Mouse (Mus musculus) kidney, adult 11 months (tissue): Measurements from ENCODE around the gene Yrdc.

Experiments used
- DNase-seq: peaks from one replicate; pipeline ENCODE4 v3.0.0; 2022

Yrdc gene

GRCm38 (mm10) chr4:124850261-124850913 is at the start of gene Yrdc:
Gene Yrdc, plus strand, starts transcription at chr4:124850679.
- peak; percentile 93 for DNase-seq

GRCm38 (mm10) chr4:124801552-124802308 is 48.7 kb upstream of the Yrdc start, which contains the start of gene Mtf1:
Gene Mtf1, plus strand, starts transcription at chr4:124802104.
- DNase-seq: peak; percentile 78

- DNase-seq: peak; percentile 96
Measured at GRCm38 (mm10) chr4:124802309-124803260, 47.9 kb upstream of the Yrdc start.

- DNase-seq: no peak
Measured at GRCm38 (mm10) chr4:124803406-124803805, 47.1 kb upstream of the Yrdc start.

DNA sequence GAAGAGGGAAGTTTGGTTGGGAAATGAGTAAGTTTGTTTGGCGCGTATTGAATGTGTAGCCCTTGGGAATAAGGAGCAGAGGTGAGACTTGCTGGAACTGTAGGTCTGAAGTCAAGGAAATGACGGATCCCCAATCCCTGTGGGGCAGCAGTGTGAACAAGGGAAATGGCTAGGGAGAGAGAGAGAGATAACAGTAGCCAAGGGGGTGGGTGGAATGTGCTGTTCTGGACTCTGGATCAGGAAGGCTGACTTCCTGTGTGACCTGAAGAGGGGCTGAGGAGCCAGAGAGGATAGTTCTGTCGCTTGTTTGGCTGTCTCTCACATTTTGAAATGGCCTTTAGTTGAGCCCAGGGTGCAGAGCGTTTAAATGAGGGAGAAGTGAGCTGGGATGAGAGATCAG is 42.0 kb upstream of the Yrdc start:
- DNase-seq: no peak

DNA sequence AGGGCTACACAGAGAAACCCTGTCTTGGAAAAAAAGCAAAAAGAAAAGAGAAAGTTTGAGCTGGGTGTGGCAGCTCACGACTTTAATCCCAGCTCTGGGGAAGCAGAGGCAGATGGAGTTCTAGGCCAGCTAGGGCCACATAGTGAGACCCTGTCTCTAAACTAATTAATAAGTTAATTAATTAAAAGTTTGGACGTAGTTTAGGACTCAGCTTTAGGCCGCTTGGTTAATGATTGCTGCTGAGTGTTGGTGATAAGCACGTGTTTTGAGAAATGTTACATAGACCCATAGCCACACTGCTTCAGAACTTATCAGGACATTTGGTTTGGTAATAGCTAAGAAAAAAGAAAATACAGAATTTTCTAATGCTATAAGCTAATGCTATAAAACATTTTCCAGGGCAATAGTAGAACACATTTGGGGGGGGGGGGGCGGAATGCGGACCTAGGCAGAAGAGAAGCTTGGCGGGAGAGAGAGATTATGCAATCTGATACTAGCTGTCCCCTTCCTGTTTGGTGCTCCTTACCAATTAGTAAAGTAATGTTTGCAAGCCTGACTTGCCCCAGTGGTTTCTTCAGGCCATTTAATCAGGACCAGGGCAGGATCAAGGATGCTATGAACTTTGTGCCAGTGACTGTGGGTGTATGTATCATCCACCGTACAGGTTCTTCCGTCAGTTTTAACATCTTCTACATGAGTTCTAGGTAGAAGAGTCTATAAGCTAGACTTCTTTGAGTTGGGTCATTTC is 41.2 kb upstream of the Yrdc start:
- DNase-seq: peak; percentile 41

GRCm38 (mm10) chr4:124810056-124810455 is 40.4 kb upstream of the Yrdc start:
- DNase-seq: no peak

DNA sequence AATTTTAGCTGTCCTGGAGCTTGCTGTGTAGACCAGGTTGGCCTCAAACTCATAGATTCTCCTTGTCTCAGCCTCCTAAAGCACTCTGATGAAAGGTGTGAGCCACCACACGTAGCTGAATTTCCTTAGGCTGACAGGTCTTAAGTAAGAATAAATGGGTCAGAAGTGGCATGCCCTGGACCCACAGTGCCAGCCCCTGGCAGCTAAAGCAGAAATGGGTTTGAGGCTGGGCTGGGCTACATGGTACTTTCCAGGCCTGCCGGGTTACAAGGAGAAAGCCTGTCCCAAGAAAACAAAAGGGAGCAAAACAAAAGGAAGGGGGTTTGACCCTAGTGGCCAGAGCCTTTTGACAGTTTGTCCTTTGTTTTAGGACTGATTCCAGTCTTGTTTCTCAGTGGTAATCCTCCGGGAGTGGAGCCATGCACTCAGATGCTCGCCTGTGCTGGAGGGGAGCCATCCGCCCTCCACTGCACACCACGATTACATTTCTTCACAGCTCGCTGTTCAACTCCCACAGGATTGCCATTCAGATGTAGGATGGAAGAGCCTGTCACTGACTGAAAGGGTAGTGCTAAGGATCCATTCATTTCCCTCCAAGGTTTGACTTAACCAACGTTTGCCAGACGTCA is 39.0 kb upstream of the Yrdc start:
- DNase-seq: no peak

GRCm38 (mm10) chr4:124815901-124816300 is 34.6 kb upstream of the Yrdc start:
- no peak for DNase-seq

- DNase-seq: peak; percentile 81
Measured at GRCm38 (mm10) chr4:124817803-124818202, 32.7 kb upstream of the Yrdc start.

- DNase-seq: no peak
Measured at GRCm38 (mm10) chr4:124818832-124819231, 31.6 kb upstream of the Yrdc start.

GRCm38 (mm10) chr4:124824967-124825366 is 25.5 kb upstream of the Yrdc start:
- no peak for DNase-seq

GRCm38 (mm10) chr4:124825371-124825965 is 25.0 kb upstream of the Yrdc start:
- DNase-seq: no peak

DNA sequence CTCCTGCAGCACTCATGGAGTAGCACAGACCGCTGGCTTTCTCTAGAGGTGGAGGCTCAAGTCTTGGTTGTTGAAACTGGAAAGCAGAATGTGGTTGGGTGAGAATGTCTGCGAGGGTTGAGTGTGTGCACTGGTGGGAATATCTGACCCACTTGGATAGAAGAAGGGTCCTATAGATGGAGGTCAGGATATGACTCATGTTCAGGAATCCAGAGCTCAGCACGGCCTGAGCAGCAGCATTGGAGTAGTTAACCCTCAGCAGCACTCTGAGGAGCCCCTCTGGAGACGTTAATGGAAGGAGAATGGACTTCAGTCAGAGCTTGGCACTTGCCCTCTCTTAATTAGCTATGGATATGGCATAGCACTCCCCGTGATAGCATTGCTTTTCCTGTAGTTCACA is 20.8 kb upstream of the Yrdc start:
- no peak for DNase-seq

GRCm38 (mm10) chr4:124832796-124833195 is 17.7 kb upstream of the Yrdc start:
- DNase-seq: no peak

DNA sequence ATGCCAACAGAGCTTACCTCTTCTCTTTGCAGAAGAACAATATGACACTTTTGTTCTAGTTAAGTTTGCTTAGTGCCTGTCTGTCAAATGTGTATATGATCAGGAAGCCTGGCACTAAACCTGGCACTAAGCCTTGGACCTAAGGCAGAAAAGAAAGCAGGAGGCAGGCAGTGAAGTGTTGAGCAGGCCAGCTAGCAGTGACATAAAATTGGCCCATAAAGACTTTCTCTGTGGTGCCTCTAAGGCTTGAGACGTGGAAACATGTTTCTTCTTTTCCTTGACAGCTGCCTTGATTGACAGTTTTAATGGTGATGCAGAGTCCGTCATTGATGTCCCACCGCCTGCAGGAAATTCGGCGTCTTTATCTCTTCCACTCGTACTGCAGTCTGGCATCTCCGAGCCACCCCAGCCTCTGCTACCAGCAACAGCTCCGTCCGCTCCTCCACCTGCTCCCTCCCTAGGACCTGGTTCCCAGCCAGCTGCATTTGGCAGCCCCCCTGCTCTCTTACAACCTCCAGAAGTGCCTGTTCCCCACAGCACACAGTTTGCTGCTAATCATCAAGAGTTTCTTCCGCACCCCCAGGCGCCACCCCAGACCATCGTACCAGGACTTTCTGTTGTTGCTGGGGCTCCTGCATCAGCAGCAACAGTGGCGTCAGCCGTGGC is 12.3 kb upstream of the Yrdc start:
- no peak for DNase-seq

- no peak for DNase-seq
Measured at GRCm38 (mm10) chr4:124840998-124841397, 9.5 kb upstream of the Yrdc start.

GRCm38 (mm10) chr4:124843493-124843892 is 7.0 kb upstream of the Yrdc start:
- no peak for DNase-seq

GRCm38 (mm10) chr4:124847573-124847972 is 2.9 kb upstream of the Yrdc start:
- DNase-seq: peak; percentile 74

DNA sequence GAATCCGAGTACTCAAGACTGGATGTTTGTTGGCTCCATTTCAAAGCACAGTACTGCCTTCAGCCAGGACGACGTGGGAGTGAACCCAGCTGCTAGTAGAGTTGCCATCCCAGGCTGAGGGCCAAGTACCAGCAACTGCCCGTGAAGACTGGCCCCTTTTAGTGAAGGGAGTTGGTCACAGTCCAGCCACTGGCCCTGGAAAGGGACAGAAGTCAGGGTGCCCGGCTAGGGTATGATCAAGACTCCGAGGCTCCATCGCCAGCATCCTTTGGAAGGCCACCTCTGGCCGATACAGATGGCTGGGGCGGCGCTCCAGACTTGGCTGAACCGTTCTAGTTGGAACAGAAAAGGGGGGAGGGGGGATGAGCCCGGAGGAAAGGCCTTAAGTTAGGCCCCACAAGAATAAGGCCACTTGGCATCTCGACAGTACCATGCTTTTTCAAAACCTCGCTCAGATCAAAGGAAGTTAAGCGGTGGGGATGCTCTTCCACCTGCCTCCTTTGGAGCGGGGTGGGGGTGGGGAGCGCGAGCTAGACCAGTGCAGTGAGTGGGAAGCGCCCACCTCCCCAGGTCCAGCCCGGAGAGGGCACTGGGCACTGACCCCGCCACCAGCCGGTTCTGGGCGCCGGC is 733 bp upstream of the Yrdc start:
- peak; percentile 82 for DNase-seq
